Mouse (Mus musculus) layer of hippocampus, postnatal 14 days (tissue): ENCODE data around the gene Skap1. TPM values are rescaled to one million over a fixed set of nuclear protein-coding genes. Genes with fewer than 3 reads are reported as not detected.

Source experiments
- total RNA-seq, 2 experiments: library from RNA; stranded (reverse); gene quantifications; 2 replicates each; pipeline ENCODE4 v1.2.3; 2021

The Skap1 gene
- total RNA-seq, 2 experiments from 2014 or later = 0.78 to 1.5 TPM

Other genes starting within 250 kb of the Skap1 start
- not detected for gene Hoxb9, start 193.1 kb upstream of the Skap1 start, total RNA-seq
- not detected for gene Hoxb8, start 182.7 kb upstream of the Skap1 start, total RNA-seq
- not detected for gene Hoxb7, start 178.0 kb upstream of the Skap1 start, total RNA-seq
- gene Hoxb6, start 172.1 kb upstream of the Skap1 start, total RNA-seq = not detected
- not detected for gene Hoxb5, start 161.3 kb upstream of the Skap1 start, total RNA-seq
- gene Hoxb4, start 146.3 kb upstream of the Skap1 start, total RNA-seq = not detected
- gene Hoxb3, start 141.3 kb upstream of the Skap1 start, total RNA-seq = not detected
- gene Hoxb2, start 114.1 kb upstream of the Skap1 start, total RNA-seq = not detected
- gene Hoxb1, start 98.8 kb upstream of the Skap1 start, total RNA-seq = not detected